Mouse (Mus musculus): Measurements from ENCODE around the gene Gm49380. TPM values are rescaled to one million over a fixed set of nuclear protein-coding genes. Genes with fewer than 3 reads are reported as not detected.

Gm49380 gene
- polyA plus RNA-seq, 1 experiment: 1.6 TPM

DNA sequence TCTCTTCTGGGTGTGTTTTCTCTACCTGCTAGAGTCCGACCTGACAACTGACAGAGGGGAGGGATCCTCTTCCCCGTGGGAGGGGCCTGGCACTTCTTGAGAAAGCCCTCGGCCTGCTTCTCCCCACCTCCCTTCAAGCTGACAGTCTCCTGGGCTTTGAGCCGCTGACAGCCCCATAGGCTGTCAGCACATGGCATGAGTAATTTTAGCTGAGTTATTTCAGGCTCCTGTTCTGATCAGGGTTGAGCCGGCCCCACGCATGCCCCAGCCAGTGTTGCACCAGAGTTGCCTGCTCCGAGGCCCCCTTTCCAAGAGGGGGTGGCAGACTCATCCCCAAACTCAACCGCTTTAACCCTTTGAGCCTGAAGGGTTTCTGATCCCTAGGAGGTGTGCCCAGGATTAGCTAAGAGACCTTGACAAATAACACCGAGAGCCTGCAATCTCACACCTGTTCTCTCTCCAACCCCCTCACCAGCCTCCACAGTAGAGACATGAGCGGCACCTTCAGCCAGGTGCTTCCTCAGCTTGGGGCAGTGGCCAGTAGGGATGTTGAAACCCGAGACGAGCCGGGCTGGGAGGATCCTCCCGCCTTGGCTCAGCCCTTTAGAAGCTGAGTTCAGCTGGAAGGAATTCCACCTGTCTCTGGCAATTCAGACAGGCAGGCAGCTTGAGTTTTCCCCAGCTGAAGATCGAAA is 25.4 kb downstream of the Gm49380 start:
- peak overlapping the region; percentile 54 for H3K4me3 ChIP-seq (ENCODE audit: control insufficient read depth, low read depth, low read length)
- H3K27me3 ChIP-seq (ENCODE audit: control insufficient read depth, insufficient read depth, low read length): no peaks in the 10 kb centered on the region

GRCm38 (mm10) chr9:44086960-44087359 is 26.3 kb downstream of the Gm49380 start:
- H3K4me1 ChIP-seq (ENCODE audit: control insufficient read depth, insufficient read depth, low read length): peaks cover 18% of the 10 kb centered on the region
- H3K27me3 ChIP-seq (ENCODE audit: control insufficient read depth, insufficient read depth, low read length): no peaks in the 10 kb centered on the region
- peak overlapping the region; percentile 54 for H3K4me3 ChIP-seq (ENCODE audit: control insufficient read depth, low read depth, low read length)
- TF ChIP-seq CTCF (IDR thresholded peaks at IDR 0.05; ENCODE audit: control insufficient read depth, insufficient read depth, insufficient replicate concordance, low read depth, low read length): no peak
- no peak for TF ChIP-seq POLR2A (IDR thresholded peaks at IDR 0.05; ENCODE audit: control insufficient read depth, low read depth, low read length)
- H3K27ac ChIP-seq (ENCODE audit: control insufficient read depth, insufficient read depth, low read depth, low read length): no peak overlapping the region; the same call in 1 of the 2 replicates
- H3K36me3 ChIP-seq (ENCODE audit: control insufficient read depth, insufficient read depth, low read length): peaks cover 2% of the 10 kb centered on the region

More for the DNA sequence above, 25.4 kb downstream of the Gm49380 start:
- H3K4me1 ChIP-seq (ENCODE audit: control insufficient read depth, insufficient read depth, low read length): peaks cover 18% of the 10 kb centered on the region
- peak overlapping the region; percentile 33; the same call in 1 of the 2 replicates for H3K27ac ChIP-seq (ENCODE audit: control insufficient read depth, insufficient read depth, low read depth, low read length)
- TF ChIP-seq POLR2A (IDR thresholded peaks at IDR 0.05; ENCODE audit: control insufficient read depth, low read depth, low read length) (no peak), CTCF (IDR thresholded peaks at IDR 0.05; ENCODE audit: control insufficient read depth, insufficient read depth, insufficient replicate concordance, low read depth, low read length) (no peak)
- peaks cover 2% of the 10 kb centered on the region for H3K36me3 ChIP-seq (ENCODE audit: control insufficient read depth, insufficient read depth, low read length)

DNA sequence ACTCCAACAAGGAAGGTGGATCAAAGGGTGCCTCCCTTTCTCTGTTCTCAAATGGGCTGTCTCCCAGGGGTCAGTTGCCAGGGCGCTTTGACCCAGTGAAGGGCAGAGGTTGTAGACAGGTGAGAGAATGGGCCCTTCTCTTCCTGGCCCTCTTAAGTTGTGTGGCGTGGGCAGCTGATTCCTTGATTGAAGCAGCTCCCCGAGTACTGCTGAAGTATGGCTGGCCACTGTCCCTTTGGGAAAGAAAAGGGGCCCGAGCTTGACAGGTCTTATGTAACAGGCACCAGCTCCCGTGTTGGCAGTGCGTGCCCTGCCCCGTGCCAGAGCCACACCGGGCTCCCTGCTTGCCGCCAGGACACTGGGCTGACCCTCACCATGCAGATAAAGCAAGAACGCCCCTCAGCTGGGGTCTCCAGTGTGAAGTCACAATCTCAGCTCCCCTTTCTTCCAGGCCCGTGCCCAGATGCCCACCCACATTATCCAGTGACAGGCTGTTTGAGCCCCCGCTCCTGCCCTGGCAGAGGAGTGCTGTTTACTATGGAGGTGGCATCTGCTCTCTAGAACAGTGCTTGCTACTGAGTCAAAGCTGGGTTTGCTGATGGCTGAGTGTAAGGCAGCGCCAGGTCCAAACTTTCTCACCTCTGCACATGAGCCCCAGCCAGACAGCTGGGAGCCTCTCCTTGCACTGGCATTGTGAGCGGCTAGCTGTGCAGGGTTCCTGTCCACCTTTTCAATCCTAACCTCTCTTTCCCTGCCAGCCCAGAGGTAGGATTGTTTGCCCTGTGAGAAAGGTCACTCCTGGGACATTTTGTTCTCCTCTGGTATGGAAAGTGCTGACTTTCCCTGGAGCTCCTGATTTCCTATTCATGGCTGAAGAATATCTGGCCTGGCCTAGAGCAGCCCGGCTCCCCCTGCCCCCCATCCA is 27.3 kb downstream of the Gm49380 start:
- Histone ChIP-seq H3K27me3 (ENCODE audit: control insufficient read depth, insufficient read depth, low read length) (no peaks in the 10 kb centered on the region), H3K27ac (ENCODE audit: control insufficient read depth, insufficient read depth, low read depth, low read length) (peak overlapping the region; percentile 99), H3K4me1 (ENCODE audit: control insufficient read depth, insufficient read depth, low read length) (peaks cover 17% of the 10 kb centered on the region), H3K36me3 (ENCODE audit: control insufficient read depth, insufficient read depth, low read length) (no peaks in the 10 kb centered on the region; the same call in none of the 2 replicates), H3K4me3 (ENCODE audit: control insufficient read depth, low read depth, low read length) (peak overlapping the region; percentile 97)
- TF ChIP-seq CTCF (IDR thresholded peaks at IDR 0.05; ENCODE audit: control insufficient read depth, insufficient read depth, insufficient replicate concordance, low read depth, low read length): no peak
- peak; percentile 52; the same call in 1 of the 2 replicates for TF ChIP-seq POLR2A (IDR thresholded peaks at IDR 0.05; ENCODE audit: control insufficient read depth, low read depth, low read length)

GRCm38 (mm10) chr9:44085276-44085675 is 28.0 kb downstream of the Gm49380 start:
- Histone ChIP-seq H3K36me3 (ENCODE audit: control insufficient read depth, insufficient read depth, low read length) (no peaks in the 10 kb centered on the region; the same call in none of the 2 replicates), H3K4me1 (ENCODE audit: control insufficient read depth, insufficient read depth, low read length) (peaks cover 16% of the 10 kb centered on the region), H3K4me3 (ENCODE audit: control insufficient read depth, low read depth, low read length) (peak overlapping the region; percentile 97), H3K27ac (ENCODE audit: control insufficient read depth, insufficient read depth, low read depth, low read length) (peak overlapping the region; percentile 99), H3K27me3 (ENCODE audit: control insufficient read depth, insufficient read depth, low read length) (no peaks in the 10 kb centered on the region)
- no peak for TF ChIP-seq CTCF (IDR thresholded peaks at IDR 0.05; ENCODE audit: control insufficient read depth, insufficient read depth, insufficient replicate concordance, low read depth, low read length)
- TF ChIP-seq POLR2A (IDR thresholded peaks at IDR 0.05; ENCODE audit: control insufficient read depth, low read depth, low read length): no peak

DNA sequence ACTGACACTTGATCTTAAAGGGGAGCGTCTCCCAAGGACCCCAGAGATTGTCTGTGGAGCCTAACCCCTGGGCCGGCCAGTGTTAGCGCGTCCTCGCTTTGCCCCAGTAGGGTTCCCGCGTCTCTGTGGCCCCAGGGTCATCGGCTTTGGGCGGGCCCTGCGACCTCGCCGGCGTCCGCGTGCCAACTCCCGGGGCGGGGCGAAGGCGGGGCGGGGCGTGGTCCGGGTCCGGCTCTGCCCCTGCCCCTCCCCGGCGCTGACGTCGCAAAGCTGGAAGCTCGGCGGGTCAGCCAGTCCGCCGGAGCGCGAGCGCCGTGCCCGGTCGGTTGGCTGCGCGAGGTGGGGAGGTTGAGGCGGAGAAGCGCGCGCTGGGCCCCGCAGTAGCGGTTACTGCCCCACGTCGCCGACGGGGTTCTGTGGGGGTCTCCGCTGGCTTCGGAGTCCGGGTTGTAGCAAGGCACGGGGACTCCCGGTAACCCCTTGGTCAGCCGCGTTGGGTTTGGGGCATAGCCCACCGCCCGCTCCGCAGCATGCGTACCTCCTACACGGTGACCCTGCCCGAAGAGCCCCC is 28.6 kb downstream of the Gm49380 start:
- Histone ChIP-seq H3K27me3 (ENCODE audit: control insufficient read depth, insufficient read depth, low read length) (no peaks in the 10 kb centered on the region), H3K27ac (ENCODE audit: control insufficient read depth, insufficient read depth, low read depth, low read length) (peak overlapping the region; percentile 99)

DNA sequence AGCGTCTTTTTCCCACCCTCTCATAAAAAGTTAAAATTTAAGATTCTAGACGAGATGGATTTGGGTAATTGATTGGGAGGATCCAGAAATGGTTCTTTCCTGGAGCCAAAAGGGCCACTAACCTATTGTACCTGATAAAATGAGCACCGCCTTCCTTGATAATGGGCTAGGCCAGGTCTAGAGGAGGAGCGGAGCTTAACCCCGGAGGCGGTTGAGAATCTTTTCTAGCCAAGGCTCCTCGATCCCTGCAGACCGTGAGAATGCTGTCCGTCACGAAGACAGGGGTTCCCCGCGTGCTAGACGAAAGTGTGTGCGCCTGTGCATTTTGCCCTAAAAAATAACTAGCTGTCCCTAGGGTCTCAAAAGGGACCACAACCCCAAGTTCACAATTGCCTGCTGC is 29.1 kb downstream of the Gm49380 start:
- TF ChIP-seq CTCF (IDR thresholded peaks at IDR 0.05; ENCODE audit: control insufficient read depth, insufficient read depth, insufficient replicate concordance, low read depth, low read length) (no peak), POLR2A (IDR thresholded peaks at IDR 0.05; ENCODE audit: control insufficient read depth, low read depth, low read length) (no peak)
- Histone ChIP-seq H3K27me3 (ENCODE audit: control insufficient read depth, insufficient read depth, low read length) (no peaks in the 10 kb centered on the region), H3K27ac (ENCODE audit: control insufficient read depth, insufficient read depth, low read depth, low read length) (peak overlapping the region; percentile 93), H3K4me1 (ENCODE audit: control insufficient read depth, insufficient read depth, low read length) (peaks cover 18% of the 10 kb centered on the region), H3K4me3 (ENCODE audit: control insufficient read depth, low read depth, low read length) (peak overlapping the region; percentile 97), H3K36me3 (ENCODE audit: control insufficient read depth, insufficient read depth, low read length) (no peaks in the 10 kb centered on the region; the same call in none of the 2 replicates)

More for the DNA sequence above, 28.6 kb downstream of the Gm49380 start:
- peaks cover 17% of the 10 kb centered on the region for H3K4me1 ChIP-seq (ENCODE audit: control insufficient read depth, insufficient read depth, low read length)
- TF ChIP-seq POLR2A (IDR thresholded peaks at IDR 0.05; ENCODE audit: control insufficient read depth, low read depth, low read length): peak; percentile 68
- no peak for TF ChIP-seq CTCF (IDR thresholded peaks at IDR 0.05; ENCODE audit: control insufficient read depth, insufficient read depth, insufficient replicate concordance, low read depth, low read length)
- H3K4me3 ChIP-seq (ENCODE audit: control insufficient read depth, low read depth, low read length): peak overlapping the region; percentile 97
- H3K36me3 ChIP-seq (ENCODE audit: control insufficient read depth, insufficient read depth, low read length): no peaks in the 10 kb centered on the region; the same call in none of the 2 replicates

Data from testis, adult 2 months (tissue).